Mouse (Mus musculus) ES-E14 (cell line): Measurements from ENCODE around the gene Cxcl5.

Experiments used
- CHD2 ChIP-seq: IDR thresholded peaks from 2 replicates; pipeline ENCODE4 v1.6.1; 2014; ENCODE audit warnings: mild to moderate bottlenecking, low read depth, low read length, inconsistent platforms
- HCFC1 ChIP-seq: IDR thresholded peaks from 2 replicates; pipeline ENCODE4 v1.6.1; 2012; ENCODE audit warnings: low read length, inconsistent platforms, borderline replicate concordance; ENCODE audit not compliant: insufficient read depth
- MAFK ChIP-seq: IDR thresholded peaks from 2 replicates; pipeline ENCODE4 v1.6.1; 2014; ENCODE audit warnings: mild to moderate bottlenecking, low read depth, low read length, inconsistent platforms; ENCODE audit not compliant: insufficient read depth
- ZNF384 ChIP-seq: IDR thresholded peaks from 2 replicates; pipeline ENCODE4 v1.6.1; 2012; ENCODE audit warnings: low read depth, low read length, inconsistent platforms

DNA sequence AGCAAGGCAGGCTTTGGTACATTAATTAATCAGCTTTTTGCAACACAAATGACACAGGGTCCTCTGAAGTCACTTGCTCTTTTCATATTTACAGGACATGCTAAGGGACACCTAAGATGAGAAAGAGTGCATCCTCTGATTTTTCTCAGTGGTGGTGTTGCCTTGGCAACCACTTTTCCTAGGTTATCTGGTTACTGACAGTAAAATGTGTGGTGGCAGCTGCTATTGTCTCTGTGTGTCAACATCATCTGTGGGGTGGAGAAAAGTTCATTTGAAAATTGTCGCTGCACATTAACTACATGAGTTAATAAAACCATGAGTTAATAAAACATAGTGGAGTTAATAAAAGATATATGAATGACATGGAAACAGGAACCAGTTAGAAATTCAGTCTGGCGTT is 47.8 kb upstream of the Cxcl5 start:
- TF ChIP-seq CHD2 (no peak), ZNF384 (no peak), HCFC1 (no peak), MAFK (no peak)
